Mouse (Mus musculus) small intestine, adult 2 months (tissue): ENCODE data around the gene Cables2.
"Not testable (repeated sequence)": the region's sequence is repeated elsewhere in the genome, so short reads cannot be mapped to it uniquely, and the experiment has no call there.

Experiments used
- CTCF ChIP-seq: fragments of 200-500 bp; IDR thresholded peaks from 2 replicates; pipeline ENCODE4 v1.5.1; 2012; ENCODE audit warnings: low read depth, mild to moderate bottlenecking, control low read depth, inconsistent platforms, low read length, moderate library complexity, mixed read lengths; ENCODE audit not compliant: insufficient replicate concordance, insufficient read length; ENCODE audit errors: extremely low read depth
- POLR2A ChIP-seq: fragments of 200-500 bp; IDR thresholded peaks from 2 replicates; pipeline ENCODE4 v1.6.1; 2012; ENCODE audit warnings: low read depth, mild to moderate bottlenecking, control low read depth, inconsistent platforms, low read length, moderate library complexity

GRCm38 (mm10) chr2:180259826-180260609, 13.3 kb downstream of the Cables2 start:
- TF ChIP-seq CTCF, POLR2A: not testable (repeated sequence)
